Mouse (Mus musculus) left cerebral cortex, adult 18-20 months (tissue): Measurements from ENCODE around the gene Rabgap1l. TPM values are rescaled to one million over a fixed set of nuclear protein-coding genes. Genes with fewer than 3 reads are reported as not detected.
A peak's percentile ranks its signal among the peaks of the same experiment; 100 is the strongest.
"Not testable (repeated sequence)": the region's sequence is repeated elsewhere in the genome, so short reads cannot be mapped to it uniquely, and the experiment has no call there.

Experiments used
- DNase-seq, 2 experiments: peaks; one replicate each; pipeline ENCODE4 v3.0.0; 2021 to 2022; ENCODE audit warnings: low spot score in 2 of 2, mixed read lengths in 1 of 2
- total RNA-seq, 2 experiments: library from RNA; stranded (reverse); gene quantifications; 2 replicates each; pipeline ENCODE4 v1.2.3; 2021

Rabgap1l gene
- total RNA-seq, 2 experiments from 2014 or later: 205 to 221 TPM

- no peak for DNase-seq
These were observed 88.4 kb downstream of the Rabgap1l start for GRCm38 (mm10) chr1:160704596-160704995.

- DNase-seq: no peak
These were observed 89.2 kb downstream of the Rabgap1l start for GRCm38 (mm10) chr1:160703813-160704212.

- peak; percentile 91 to 92 for DNase-seq
These were observed 99.9 kb downstream of the Rabgap1l start for GRCm38 (mm10) chr1:160693094-160693447.

- DNase-seq: no peak
These were observed 100.6 kb downstream of the Rabgap1l start for GRCm38 (mm10) chr1:160692224-160693093.

GRCm38 (mm10) chr1:160691196-160691590 lies 101.8 kb downstream of the Rabgap1l start:
- DNase-seq: no peak

GRCm38 (mm10) chr1:160690516-160691195 lies 102.4 kb downstream of the Rabgap1l start:
- DNase-seq: no peak

GRCm38 (mm10) chr1:160689511-160689910 lies 103.5 kb downstream of the Rabgap1l start:
- no peak for DNase-seq

- DNase-seq: no peak
These were observed 108.8 kb downstream of the Rabgap1l start for GRCm38 (mm10) chr1:160684251-160684650.

GRCm38 (mm10) chr1:160681398-160682050 lies 111.5 kb downstream of the Rabgap1l start:
- DNase-seq: no peak

GRCm38 (mm10) chr1:160674763-160675162 lies 118.2 kb downstream of the Rabgap1l start:
- DNase-seq: no peak

GRCm38 (mm10) chr1:160672088-160672814 lies 120.8 kb downstream of the Rabgap1l start:
- DNase-seq: no peak

- DNase-seq: no peak
These were observed 137.1 kb downstream of the Rabgap1l start for GRCm38 (mm10) chr1:160655806-160656470.

GRCm38 (mm10) chr1:160651691-160652090 lies 141.3 kb downstream of the Rabgap1l start:
- no peak for DNase-seq

GRCm38 (mm10) chr1:160645416-160645815 lies 147.6 kb downstream of the Rabgap1l start:
- no peak for DNase-seq

GRCm38 (mm10) chr1:160628213-160628932 lies 164.6 kb downstream of the Rabgap1l start:
- DNase-seq: no peak

- DNase-seq: not testable (repeated sequence)
These were observed 168.5 kb downstream of the Rabgap1l start for GRCm38 (mm10) chr1:160624354-160625120.

GRCm38 (mm10) chr1:160618201-160618600 lies 174.8 kb downstream of the Rabgap1l start:
- no peak for DNase-seq

- DNase-seq: no peak
These were observed 186.6 kb downstream of the Rabgap1l start for GRCm38 (mm10) chr1:160606425-160606824.

- DNase-seq: not testable (repeated sequence)
These were observed 189.7 kb downstream of the Rabgap1l start for GRCm38 (mm10) chr1:160603312-160603711.
